Mouse (Mus musculus) liver, adult 2 months (tissue): ENCODE measurements at regions not wholly inside any gene's neighbourhood (a gene's known extent, or its start where the extent isn't known, plus 50 kb on each side); places are given as distances from the start of the nearest gene placed in this dataset.

Experiments
- CTCF ChIP-seq: fragments of 200-500 bp; IDR thresholded peaks from 2 replicates; pipeline ENCODE4 v1.5.1; 2011; ENCODE audit warnings: low read depth, low read length, control low read depth
- POLR2A ChIP-seq: fragments of 200-500 bp; IDR thresholded peaks from 2 replicates; pipeline ENCODE4 v1.6.1; 2011; ENCODE audit warnings: low read length, control low read depth; ENCODE audit not compliant: insufficient read depth; ENCODE audit errors: extremely low read depth

- TF ChIP-seq CTCF, result no peak
- no peak for TF ChIP-seq POLR2A
These were observed 433.0 kb downstream of the Synb start for GRCm38 (mm10) chr14:68861071-68861470.
